Mouse (Mus musculus): ENCODE data around the gene Gm3625. TPM values are rescaled to one million over a fixed set of nuclear protein-coding genes. Genes with fewer than 3 reads are reported as not detected.
A peak's percentile ranks its signal among the peaks of the same experiment; 100 is the strongest.
"Not testable (repeated sequence)": the region's sequence is repeated elsewhere in the genome, so short reads cannot be mapped to it uniquely, and the experiment has no call there.

The Gm3625 gene
- polyA plus RNA-seq, 1 experiment from 2014 or later = not detected

- no peak for ATAC-seq (ENCODE audit: low FRiP score, low read depth)
- no peaks in the 10 kb centered on the region for H3K36me3 ChIP-seq
- whole genome bisulfite sequencing = 58% methylated on average over 6 of the region's 6 CpGs
- peak overlapping the region; percentile 70 for H3K4me3 ChIP-seq
- no peak overlapping the region for H3K27ac ChIP-seq (replicated peaks)
- H3K9me3 ChIP-seq = no peaks in the 10 kb centered on the region
- no peaks in the 10 kb centered on the region for H3K27me3 ChIP-seq
- peak overlapping the region; percentile 82; the same call in 1 of the 2 replicates for H3K9ac ChIP-seq
- peak overlapping the region; percentile 67 for H3K4me2 ChIP-seq
- peaks cover 19% of the 10 kb centered on the region for H3K4me1 ChIP-seq (replicated peaks)
Measured at GRCm38 (mm10) chr12:4592025-4592424, 702 bp downstream of the Gm3625 start.

GRCm38 (mm10) chr12:4588603-4589002 lies 4.1 kb downstream of the Gm3625 start:
- 50% methylated on average over 3 of the region's 3 CpGs for WGBS
- ATAC-seq (ENCODE audit: low FRiP score, low read depth) = no peak

GRCm38 (mm10) chr12:4587846-4588245 lies 4.9 kb downstream of the Gm3625 start:
- no peak overlapping the region for H3K27ac ChIP-seq (replicated peaks)
- no peaks in the 10 kb centered on the region for H3K27me3 ChIP-seq
- no peak for ATAC-seq (ENCODE audit: low FRiP score, low read depth)
- no peak overlapping the region for H3K4me3 ChIP-seq
- 81% methylated on average over 2 of the region's 2 CpGs for WGBS
- no peaks in the 10 kb centered on the region for H3K4me1 ChIP-seq (replicated peaks)
- H3K4me2 ChIP-seq = no peak overlapping the region
- H3K9ac ChIP-seq = no peak overlapping the region
- H3K9me3 ChIP-seq = no peaks in the 10 kb centered on the region
- H3K36me3 ChIP-seq = no peaks in the 10 kb centered on the region

More at GRCm38 (mm10) chr12:4588603-4589002, 4.1 kb downstream of the Gm3625 start:
- no peaks in the 10 kb centered on the region for H3K36me3 ChIP-seq
- no peak overlapping the region for H3K4me3 ChIP-seq
- peaks cover under 1% of the 10 kb centered on the region for H3K4me1 ChIP-seq (replicated peaks)
- H3K27me3 ChIP-seq = no peaks in the 10 kb centered on the region
- no peak overlapping the region for H3K27ac ChIP-seq (replicated peaks)
- no peaks in the 10 kb centered on the region for H3K9me3 ChIP-seq
- no peak overlapping the region for H3K9ac ChIP-seq
- H3K4me2 ChIP-seq = no peak overlapping the region

- no peaks in the 10 kb centered on the region for H3K36me3 ChIP-seq
- H3K4me2 ChIP-seq = no peak overlapping the region
- ATAC-seq (ENCODE audit: low FRiP score, low read depth) = no peak
- H3K4me1 ChIP-seq (replicated peaks) = no peaks in the 10 kb centered on the region
- H3K27ac ChIP-seq (replicated peaks) = no peak overlapping the region
- H3K9ac ChIP-seq = no peak overlapping the region
- H3K4me3 ChIP-seq = no peak overlapping the region
- H3K27me3 ChIP-seq = no peaks in the 10 kb centered on the region
- no peaks in the 10 kb centered on the region for H3K9me3 ChIP-seq
Measured at GRCm38 (mm10) chr12:4582326-4582725, 10.4 kb downstream of the Gm3625 start.

- Histone ChIP-seq H3K4me2 (no peak overlapping the region), H3K9ac (no peak overlapping the region), H3K9me3 (no peaks in the 10 kb centered on the region), H3K36me3 (no peaks in the 10 kb centered on the region), H3K4me3 (no peak overlapping the region), H3K27ac (replicated peaks) (no peak overlapping the region), H3K4me1 (replicated peaks) (no peaks in the 10 kb centered on the region), H3K27me3 (no peaks in the 10 kb centered on the region)
- 90% methylated on average over 4 of the region's 4 CpGs for WGBS
- ATAC-seq (ENCODE audit: low FRiP score, low read depth) = no peak
Measured at GRCm38 (mm10) chr12:4574065-4574464, 18.7 kb downstream of the Gm3625 start.

GRCm38 (mm10) chr12:4571864-4572263 lies 20.9 kb downstream of the Gm3625 start:
- Histone ChIP-seq H3K36me3 (no peaks in the 10 kb centered on the region), H3K27me3 (no peaks in the 10 kb centered on the region), H3K9ac (no peak overlapping the region), H3K4me1 (replicated peaks) (no peaks in the 10 kb centered on the region), H3K4me3 (no peak overlapping the region), H3K9me3 (no peaks in the 10 kb centered on the region), H3K27ac (replicated peaks) (no peak overlapping the region), H3K4me2 (no peak overlapping the region)
- ATAC-seq (ENCODE audit: low FRiP score, low read depth) = no peak
- 34% methylated on average over 5 of the region's 5 CpGs for WGBS

- Histone ChIP-seq H3K4me1 (replicated peaks) (no peaks in the 10 kb centered on the region), H3K4me2 (no peak overlapping the region), H3K9ac (no peak overlapping the region), H3K27ac (replicated peaks) (no peak overlapping the region), H3K9me3 (no peaks in the 10 kb centered on the region), H3K36me3 (no peaks in the 10 kb centered on the region), H3K27me3 (no peaks in the 10 kb centered on the region), H3K4me3 (no peak overlapping the region)
- no peak for ATAC-seq (ENCODE audit: low FRiP score, low read depth)
- 82% methylated on average over 9 of the region's 9 CpGs for WGBS
Measured at GRCm38 (mm10) chr12:4558475-4559279, 34.0 kb downstream of the Gm3625 start.

GRCm38 (mm10) chr12:4558013-4558412 lies 34.7 kb downstream of the Gm3625 start:
- no peak overlapping the region for H3K9ac ChIP-seq
- no peak for ATAC-seq (ENCODE audit: low FRiP score, low read depth)
- H3K4me3 ChIP-seq = no peak overlapping the region
- 67% methylated on average over 3 of the region's 3 CpGs for WGBS
- H3K4me2 ChIP-seq = no peak overlapping the region
- no peaks in the 10 kb centered on the region for H3K36me3 ChIP-seq
- H3K27me3 ChIP-seq = no peaks in the 10 kb centered on the region
- no peaks in the 10 kb centered on the region for H3K4me1 ChIP-seq (replicated peaks)
- no peaks in the 10 kb centered on the region for H3K9me3 ChIP-seq
- no peak overlapping the region for H3K27ac ChIP-seq (replicated peaks)

GRCm38 (mm10) chr12:4557436-4557835 lies 35.3 kb downstream of the Gm3625 start:
- H3K4me3 ChIP-seq = no peak overlapping the region
- H3K36me3 ChIP-seq = no peaks in the 10 kb centered on the region
- no peak overlapping the region for H3K4me2 ChIP-seq
- H3K4me1 ChIP-seq (replicated peaks) = no peaks in the 10 kb centered on the region
- no peak for ATAC-seq (ENCODE audit: low FRiP score, low read depth)
- no peaks in the 10 kb centered on the region for H3K9me3 ChIP-seq
- no peaks in the 10 kb centered on the region for H3K27me3 ChIP-seq
- no peak overlapping the region for H3K9ac ChIP-seq
- no peak overlapping the region for H3K27ac ChIP-seq (replicated peaks)
- 82% methylated on average over 3 of the region's 3 CpGs for WGBS

GRCm38 (mm10) chr12:4556891-4557290 lies 35.8 kb downstream of the Gm3625 start:
- no peaks in the 10 kb centered on the region for H3K9me3 ChIP-seq
- ATAC-seq (ENCODE audit: low FRiP score, low read depth) = no peak
- H3K4me1 ChIP-seq (replicated peaks) = no peaks in the 10 kb centered on the region
- WGBS = 88% methylated on average over 9 of the region's 9 CpGs
- no peak overlapping the region for H3K4me3 ChIP-seq
- H3K27ac ChIP-seq (replicated peaks) = no peak overlapping the region
- no peak overlapping the region for H3K9ac ChIP-seq
- no peaks in the 10 kb centered on the region for H3K27me3 ChIP-seq
- H3K36me3 ChIP-seq = no peaks in the 10 kb centered on the region
- no peak overlapping the region for H3K4me2 ChIP-seq

GRCm38 (mm10) chr12:4555451-4555850 lies 37.3 kb downstream of the Gm3625 start:
- Histone ChIP-seq H3K27me3 (no peaks in the 10 kb centered on the region), H3K9me3 (no peaks in the 10 kb centered on the region), H3K36me3 (no peaks in the 10 kb centered on the region), H3K4me2 (no peak overlapping the region), H3K4me3 (no peak overlapping the region), H3K27ac (replicated peaks) (no peak overlapping the region), H3K9ac (no peak overlapping the region), H3K4me1 (replicated peaks) (no peaks in the 10 kb centered on the region)
- 79% methylated on average over 5 of the region's 6 CpGs for WGBS
- ATAC-seq (ENCODE audit: low FRiP score, low read depth) = no peak

- not testable (repeated sequence) for H3K9me3 ChIP-seq; H3K4me3 ChIP-seq; ATAC-seq (ENCODE audit: low FRiP score, low read depth); H3K4me2 ChIP-seq; H3K9ac ChIP-seq; H3K36me3 ChIP-seq; H3K27me3 ChIP-seq; H3K27ac ChIP-seq (replicated peaks); H3K4me1 ChIP-seq (replicated peaks)
- 93% methylated on average over 3 of the region's 3 CpGs for WGBS
Measured at GRCm38 (mm10) chr12:4553704-4554103, 39.0 kb downstream of the Gm3625 start.
